Mouse (Mus musculus): ENCODE results near the gene Sympk. TPM values are rescaled to one million over a fixed set of nuclear protein-coding genes. Genes with fewer than 3 reads are reported as not detected.

The Sympk gene
- polyA plus RNA-seq, 1 experiment = 76.1 TPM

DNA sequence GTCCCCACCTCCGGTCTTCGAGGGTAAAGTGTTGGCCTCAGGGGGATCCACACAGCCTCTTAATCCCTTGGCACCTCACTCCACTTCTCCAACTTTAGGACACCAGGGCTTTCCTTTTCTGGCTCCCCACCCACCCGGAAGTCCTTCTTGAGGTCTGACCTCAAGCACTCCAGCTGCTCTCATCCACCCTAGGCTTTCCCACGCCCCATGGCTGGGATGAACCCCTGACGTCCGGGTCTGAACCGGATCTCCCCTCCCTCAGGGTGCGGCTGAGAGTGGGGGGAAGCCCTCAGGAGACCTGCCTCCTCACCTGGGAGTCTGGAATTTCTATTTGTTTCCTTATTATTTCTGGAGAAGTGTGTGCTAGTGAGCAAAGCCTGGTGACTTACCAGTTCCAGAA is 3.1 kb upstream of the Sympk start:
- peaks cover 7% of the 10 kb centered on the region for H3K4me1 ChIP-seq (ENCODE audit: control insufficient read depth, insufficient read depth, low read length)
- no peak overlapping the region for H3K4me3 ChIP-seq (replicated peaks; ENCODE audit: extremely low read depth, low read depth, low read length)
- no peak for DNase-seq
- TF ChIP-seq CTCF (IDR thresholded peaks at IDR 0.05; ENCODE audit: insufficient read depth, low read length) (no peak), POLR2A (IDR thresholded peaks at IDR 0.05; ENCODE audit: borderline replicate concordance, extremely low read depth, low read depth, low read length) (no peak)
- 8% methylated on average over 8 of the region's 8 CpGs for WGBS

- no peak for DNase-seq
- H3K4me3 ChIP-seq (replicated peaks; ENCODE audit: extremely low read depth, low read depth, low read length) = no peak overlapping the region
- 48% methylated on average over 18 of the region's 18 CpGs for WGBS
- H3K4me1 ChIP-seq (ENCODE audit: control insufficient read depth, insufficient read depth, low read length) = peaks cover 7% of the 10 kb centered on the region
- TF ChIP-seq POLR2A (IDR thresholded peaks at IDR 0.05; ENCODE audit: borderline replicate concordance, extremely low read depth, low read depth, low read length) = no peak
- no peak for TF ChIP-seq CTCF (IDR thresholded peaks at IDR 0.05; ENCODE audit: insufficient read depth, low read length)
These were observed 1.8 kb upstream of the Sympk start for GRCm38 (mm10) chr7:19022189-19022958.

DNA sequence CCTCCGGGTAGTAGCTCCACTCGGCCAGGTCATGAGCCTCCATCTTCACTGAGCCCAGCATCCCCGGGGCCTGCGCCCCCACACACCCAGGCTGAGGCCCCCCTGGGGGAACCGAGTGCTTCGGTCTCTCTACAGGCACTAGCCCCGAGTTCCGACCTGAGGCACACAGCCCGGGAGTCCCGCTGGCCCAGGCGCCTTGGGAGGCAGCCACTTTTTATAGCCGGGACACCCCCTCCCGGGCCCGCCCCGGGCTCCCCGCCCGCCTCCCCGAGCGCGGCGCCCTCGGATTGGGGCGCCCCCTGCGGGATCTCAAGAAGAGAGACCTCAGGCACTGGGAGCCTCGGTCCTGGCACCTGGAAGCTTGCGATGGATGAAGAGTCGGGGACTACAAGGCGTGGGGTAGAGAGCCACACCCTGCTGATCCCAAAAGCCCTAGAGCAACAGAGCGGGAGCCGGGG is 791 bp upstream of the Sympk start, which contains the start of gene Foxa3:
Foxa3 (minus strand) TSS at position 182 of the 458 bp plus-strand sequence.
- H3K4me1 ChIP-seq (ENCODE audit: control insufficient read depth, insufficient read depth, low read length) = peaks cover 7% of the 10 kb centered on the region
- peak within 1 kb of the TSS; percentile 86 for H3K4me3 ChIP-seq (replicated peaks; ENCODE audit: extremely low read depth, low read depth, low read length)
- TF ChIP-seq CTCF (IDR thresholded peaks at IDR 0.05; ENCODE audit: insufficient read depth, low read length) (no peak), POLR2A (IDR thresholded peaks at IDR 0.05; ENCODE audit: borderline replicate concordance, extremely low read depth, low read depth, low read length) (no peak)
- 2% methylated on average over 29 of the region's 30 CpGs for WGBS
- DNase-seq = no peak

GRCm38 (mm10) chr7:19024581-19025255 is 541 bp downstream of the Sympk start:
- Histone ChIP-seq H3K4me1 (ENCODE audit: control insufficient read depth, insufficient read depth, low read length) (peaks cover 7% of the 10 kb centered on the region), H3K4me3 (replicated peaks; ENCODE audit: extremely low read depth, low read depth, low read length) (peak overlapping the region; percentile 86)
- 1% methylated on average over 35 of the region's 36 CpGs for WGBS
- no peak for DNase-seq
- no peak for TF ChIP-seq CTCF (IDR thresholded peaks at IDR 0.05; ENCODE audit: insufficient read depth, low read length)
- no peak for TF ChIP-seq POLR2A (IDR thresholded peaks at IDR 0.05; ENCODE audit: borderline replicate concordance, extremely low read depth, low read depth, low read length)

GRCm38 (mm10) chr7:19028067-19028466 is 3.9 kb downstream of the Sympk start:
- TF ChIP-seq POLR2A (IDR thresholded peaks at IDR 0.05; ENCODE audit: borderline replicate concordance, extremely low read depth, low read depth, low read length) (no peak), CTCF (IDR thresholded peaks at IDR 0.05; ENCODE audit: insufficient read depth, low read length) (no peak)
- no peak overlapping the region for H3K4me3 ChIP-seq (replicated peaks; ENCODE audit: extremely low read depth, low read depth, low read length)
- peaks cover 7% of the 10 kb centered on the region for H3K4me1 ChIP-seq (ENCODE audit: control insufficient read depth, insufficient read depth, low read length)
- no peak for DNase-seq

- 62% methylated on average over 6 of the region's 6 CpGs for WGBS
These were observed 5.0 kb downstream of the Sympk start for GRCm38 (mm10) chr7:19029084-19029653.

GRCm38 (mm10) chr7:19031641-19032040 is 7.5 kb downstream of the Sympk start:
- WGBS = 78% methylated on average over 4 of the region's 4 CpGs
- Histone ChIP-seq H3K4me1 (ENCODE audit: control insufficient read depth, insufficient read depth, low read length) (no peaks in the 10 kb centered on the region), H3K4me3 (replicated peaks; ENCODE audit: extremely low read depth, low read depth, low read length) (no peak overlapping the region)
- DNase-seq = no peak
- no peak for TF ChIP-seq POLR2A (IDR thresholded peaks at IDR 0.05; ENCODE audit: borderline replicate concordance, extremely low read depth, low read depth, low read length)
- no peak for TF ChIP-seq CTCF (IDR thresholded peaks at IDR 0.05; ENCODE audit: insufficient read depth, low read length)

More at GRCm38 (mm10) chr7:19029084-19029653, 5.0 kb downstream of the Sympk start:
- peaks cover 7% of the 10 kb centered on the region for H3K4me1 ChIP-seq (ENCODE audit: control insufficient read depth, insufficient read depth, low read length)
- H3K4me3 ChIP-seq (replicated peaks; ENCODE audit: extremely low read depth, low read depth, low read length) = no peak overlapping the region
- DNase-seq = peak; percentile 45
- TF ChIP-seq CTCF (IDR thresholded peaks at IDR 0.05; ENCODE audit: insufficient read depth, low read length) (peak; percentile 85), POLR2A (IDR thresholded peaks at IDR 0.05; ENCODE audit: borderline replicate concordance, extremely low read depth, low read depth, low read length) (no peak)

DNA sequence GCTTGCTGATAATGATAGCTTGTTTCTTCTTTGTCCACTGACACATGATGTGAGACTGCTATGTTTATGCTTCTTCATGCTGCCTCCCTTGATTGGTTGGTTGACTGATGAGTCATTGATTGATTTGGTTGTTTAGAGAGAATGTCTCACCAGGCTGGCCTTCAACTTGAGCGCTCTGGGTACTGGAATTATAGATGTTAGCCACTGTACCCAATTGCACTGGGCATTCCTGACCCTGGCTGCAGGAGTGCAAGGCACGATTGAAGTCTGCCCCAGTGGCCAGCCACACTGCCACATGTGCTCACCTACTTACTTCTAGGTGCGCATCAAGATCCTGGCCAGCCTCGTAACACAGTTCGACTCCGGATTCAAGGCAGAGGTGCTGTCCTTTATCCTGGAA is 20.4 kb downstream of the Sympk start:
- H3K4me1 ChIP-seq (ENCODE audit: control insufficient read depth, insufficient read depth, low read length) = no peaks in the 10 kb centered on the region
- 95% methylated on average over 6 of the region's 6 CpGs for WGBS
- H3K4me3 ChIP-seq (replicated peaks; ENCODE audit: extremely low read depth, low read depth, low read length) = no peak overlapping the region
- TF ChIP-seq CTCF (IDR thresholded peaks at IDR 0.05; ENCODE audit: insufficient read depth, low read length) = no peak
- no peak for TF ChIP-seq POLR2A (IDR thresholded peaks at IDR 0.05; ENCODE audit: borderline replicate concordance, extremely low read depth, low read depth, low read length)
- no peak for DNase-seq

DNA sequence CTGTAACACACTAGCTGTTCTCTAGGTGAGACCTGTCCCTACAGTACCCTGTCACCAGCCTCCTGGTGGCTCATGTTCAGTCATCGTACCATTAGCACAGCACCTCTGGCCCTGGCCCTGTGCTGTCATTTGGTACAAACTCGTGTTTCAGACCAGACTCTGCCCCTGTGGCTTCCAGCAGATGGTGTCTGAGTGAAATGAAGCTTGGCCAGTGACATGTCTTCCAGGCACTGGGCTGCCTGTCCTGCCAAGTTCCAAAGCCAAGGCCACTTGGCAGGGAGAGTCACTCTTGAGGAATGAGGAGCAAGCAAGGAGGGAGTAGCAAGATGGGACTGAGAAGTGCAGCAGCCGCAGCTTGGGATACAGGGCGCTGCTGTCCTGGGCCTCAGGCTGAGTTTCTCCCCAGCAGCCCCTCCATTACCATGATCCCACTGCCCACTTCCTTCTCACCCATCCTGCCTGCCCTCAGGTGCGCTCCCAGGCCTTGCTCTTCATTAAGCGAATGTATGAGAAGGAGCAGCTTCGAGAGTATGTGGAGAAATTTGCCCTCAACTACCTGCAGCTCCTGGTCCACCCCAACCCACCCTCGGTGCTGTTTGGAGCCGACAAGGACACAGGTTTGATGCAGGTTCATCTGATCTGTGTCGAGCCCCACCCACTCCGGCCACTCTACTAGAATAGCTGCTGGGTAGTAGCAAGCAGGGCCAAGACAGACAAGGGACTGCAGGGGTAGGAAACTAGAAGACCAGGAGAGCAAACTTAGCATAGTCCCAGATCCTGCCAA is 22.3 kb downstream of the Sympk start:
- no peak for DNase-seq
- 89% methylated on average over 11 of the region's 11 CpGs for WGBS

More for the DNA sequence above, 22.3 kb downstream of the Sympk start:
- TF ChIP-seq CTCF (IDR thresholded peaks at IDR 0.05; ENCODE audit: insufficient read depth, low read length) = no peak
- TF ChIP-seq POLR2A (IDR thresholded peaks at IDR 0.05; ENCODE audit: borderline replicate concordance, extremely low read depth, low read depth, low read length) = no peak
- no peaks in the 10 kb centered on the region for H3K4me1 ChIP-seq (ENCODE audit: control insufficient read depth, insufficient read depth, low read length)
- no peak overlapping the region for H3K4me3 ChIP-seq (replicated peaks; ENCODE audit: extremely low read depth, low read depth, low read length)

Data from lung, adult 2 months (tissue).